Mouse (Mus musculus): Measurements from ENCODE around the gene Fhl2.

Fhl2 gene

DNA sequence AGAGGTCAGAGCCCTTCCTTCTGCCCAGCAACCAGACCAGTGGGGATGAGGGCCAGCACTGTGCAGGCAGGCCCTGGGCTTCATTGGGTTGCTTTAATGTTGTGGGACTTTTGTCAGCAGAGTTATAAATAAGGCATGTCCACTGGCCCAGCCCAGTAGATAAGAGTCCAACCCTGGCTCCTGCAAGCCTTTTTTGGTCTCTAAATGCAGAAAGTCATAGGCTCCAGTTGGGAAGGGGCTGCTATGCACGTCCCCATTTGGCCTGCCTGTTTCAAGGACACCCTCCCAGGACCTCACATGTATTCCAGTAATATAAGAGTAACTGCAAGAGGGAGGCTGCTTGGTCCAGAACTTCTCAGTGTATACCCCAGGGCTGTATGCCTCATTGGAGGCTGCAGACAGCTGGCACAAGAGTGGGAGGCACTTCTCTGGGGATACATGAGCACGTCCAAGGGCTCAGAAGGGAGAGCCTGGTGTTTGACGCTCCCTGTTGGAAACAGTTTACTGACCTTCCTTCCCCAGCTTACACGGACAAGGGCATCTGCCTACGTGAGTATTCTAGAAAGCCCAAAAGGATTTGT is at the start of gene Fhl2:
Gene Fhl2, minus strand, starts transcription at position 324 of the 581 bp plus-strand sequence.
- peak; percentile 25 for DNase-seq

DNA sequence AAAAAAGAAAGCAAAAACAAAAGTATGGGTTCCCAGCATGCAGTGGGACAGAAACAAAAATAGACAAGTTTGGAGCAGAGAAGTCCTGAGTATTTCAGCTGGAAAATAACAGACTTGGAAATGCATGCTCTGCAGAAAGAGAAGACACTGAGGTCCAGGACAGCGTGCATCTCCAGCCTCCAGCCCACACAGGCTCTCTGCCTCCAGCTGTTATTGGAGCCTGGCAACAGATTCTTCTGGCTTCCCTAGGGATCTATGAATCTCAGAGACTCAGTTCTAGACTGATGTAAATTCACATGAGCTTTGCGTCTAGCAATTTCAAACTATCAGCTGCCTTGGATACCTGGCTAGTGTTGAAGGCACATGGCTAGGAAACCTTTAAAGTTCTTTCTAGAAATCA is 48.2 kb upstream of the Fhl2 start:
- DNase-seq, result peak; percentile 62

DNA sequence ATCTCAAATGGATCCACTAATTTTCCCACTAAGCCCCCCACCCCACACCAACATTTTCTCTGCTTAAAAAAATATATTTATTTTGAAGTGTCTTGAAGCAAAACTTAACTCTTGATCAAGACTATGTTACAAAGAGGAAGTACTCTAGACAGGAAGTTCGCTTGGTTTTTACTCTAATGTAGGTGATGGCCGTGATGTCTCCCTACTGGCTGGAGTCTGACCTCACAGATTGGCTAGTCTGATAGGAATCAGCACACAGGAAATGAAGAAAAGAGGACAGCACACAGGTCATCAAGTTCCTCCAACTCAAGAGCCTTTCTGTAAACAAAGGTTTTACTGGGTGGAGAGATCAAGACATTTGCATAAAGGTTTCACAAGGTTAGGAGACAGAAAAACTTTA is 44.4 kb upstream of the Fhl2 start:
- no peak for DNase-seq

DNA sequence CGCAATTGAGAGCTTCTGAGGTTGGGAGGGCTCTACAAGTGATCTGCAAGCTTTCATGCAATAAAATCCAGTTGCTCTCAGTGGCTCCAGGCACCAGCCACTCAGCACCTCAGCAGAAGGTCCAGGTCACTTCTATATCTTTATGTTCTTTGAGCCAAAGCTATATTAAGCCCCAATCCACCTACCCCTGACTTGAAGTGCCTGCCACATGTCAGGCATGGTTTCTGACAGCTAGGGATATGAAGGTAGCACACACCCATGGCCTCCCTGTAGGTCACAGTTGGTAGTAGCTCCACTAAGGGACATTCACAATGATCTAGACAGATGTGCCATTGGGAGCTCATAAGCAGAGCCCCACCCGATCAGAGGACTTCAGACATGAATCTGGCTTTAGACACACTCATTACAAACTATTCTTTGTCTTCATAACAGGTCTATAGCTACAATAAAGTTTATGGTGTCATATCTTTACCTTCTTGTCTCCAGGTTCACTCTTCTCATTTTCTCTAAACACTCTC is 43.1 kb upstream of the Fhl2 start:
- no peak for DNase-seq

DNA sequence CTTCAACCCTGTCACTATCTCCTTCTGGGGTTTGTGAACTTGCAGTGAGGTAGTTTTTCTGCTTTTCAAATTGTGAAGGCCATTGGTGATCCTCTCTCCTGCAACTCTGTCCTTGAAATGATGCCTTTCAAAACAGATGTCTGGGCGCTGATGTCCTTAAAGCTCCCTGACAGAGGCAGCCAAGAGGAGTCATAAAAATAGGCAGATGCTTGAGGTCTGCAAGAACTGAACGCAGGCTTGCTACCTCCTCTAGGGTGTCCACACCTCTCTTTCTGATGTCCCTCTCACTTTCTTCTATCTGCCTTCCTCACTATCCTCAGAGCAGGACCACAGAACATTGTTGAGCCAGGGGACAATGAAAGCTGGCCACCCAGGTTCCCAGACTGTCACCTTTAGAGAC is 41.7 kb upstream of the Fhl2 start:
- no peak for DNase-seq

DNA sequence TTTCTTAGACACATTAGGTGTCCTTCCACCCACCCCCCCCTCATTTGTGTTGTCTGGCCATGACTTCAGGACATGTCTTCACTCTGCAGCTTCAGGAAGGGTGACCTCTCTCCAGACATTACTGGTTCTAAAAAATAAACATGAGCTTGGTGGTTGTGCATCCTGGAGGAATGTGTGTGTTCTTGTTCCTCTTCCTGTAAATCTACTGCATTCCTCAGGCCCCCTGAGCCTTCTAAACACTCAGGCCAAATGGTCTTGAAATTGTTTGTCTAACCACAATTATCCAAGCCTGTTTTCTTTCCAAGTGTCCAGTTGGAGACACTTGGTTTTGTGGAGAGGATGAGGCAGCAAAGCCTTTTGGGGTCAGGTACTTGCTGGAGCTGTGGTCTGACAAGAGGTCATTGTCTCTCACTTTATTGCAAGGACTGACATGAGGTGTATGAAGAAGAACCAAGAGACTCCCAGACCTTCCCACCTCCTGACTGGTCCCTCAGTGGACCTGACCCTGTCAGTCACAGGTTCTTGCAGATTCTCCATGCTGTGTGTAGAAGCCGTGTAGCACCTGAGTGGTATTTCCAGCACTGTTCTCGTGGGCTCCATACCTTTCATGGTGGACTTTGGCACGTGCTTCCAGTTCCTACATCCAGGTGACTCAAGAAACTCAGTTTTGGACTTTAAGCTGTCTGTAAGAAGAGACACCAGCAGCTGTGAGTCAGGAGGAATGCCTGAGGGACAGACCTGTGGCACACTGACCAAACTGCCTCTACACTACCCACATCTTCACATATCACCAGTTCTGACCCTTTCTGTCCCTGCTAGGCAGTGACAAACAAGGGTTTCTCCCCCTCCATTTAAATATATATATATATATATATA is 40.8 kb upstream of the Fhl2 start:
- peak; percentile 39 for DNase-seq

DNA sequence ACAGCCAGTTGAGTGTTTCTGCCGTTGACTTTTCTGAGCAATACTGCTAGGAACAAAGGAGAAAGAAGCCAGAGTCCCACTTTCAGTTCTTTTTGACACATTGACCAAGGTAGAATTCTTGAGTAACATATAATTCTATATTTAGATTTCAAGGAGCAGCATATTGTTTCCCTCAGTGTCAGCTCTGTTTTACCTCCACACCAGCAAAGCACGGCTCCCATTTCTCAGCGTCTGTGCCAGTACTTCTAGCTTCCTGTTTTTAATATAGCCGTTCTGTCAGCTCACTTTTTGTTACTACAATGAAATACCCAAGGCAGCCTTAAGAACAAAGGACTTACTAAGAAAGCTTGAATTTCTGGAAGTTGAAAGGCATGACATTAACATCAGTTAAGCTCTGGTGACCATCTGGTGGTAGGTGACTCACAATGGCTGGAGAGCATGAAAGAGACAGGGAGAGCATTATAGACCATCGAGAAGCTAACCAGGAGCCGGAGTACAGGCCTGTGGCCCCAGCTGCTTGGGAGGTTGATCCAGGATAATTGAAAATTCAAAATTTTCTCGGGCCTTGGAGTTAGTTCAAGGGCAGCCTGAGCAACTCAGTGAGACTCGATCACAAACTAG is 28.9 kb upstream of the Fhl2 start:
- DNase-seq, result no peak

DNA sequence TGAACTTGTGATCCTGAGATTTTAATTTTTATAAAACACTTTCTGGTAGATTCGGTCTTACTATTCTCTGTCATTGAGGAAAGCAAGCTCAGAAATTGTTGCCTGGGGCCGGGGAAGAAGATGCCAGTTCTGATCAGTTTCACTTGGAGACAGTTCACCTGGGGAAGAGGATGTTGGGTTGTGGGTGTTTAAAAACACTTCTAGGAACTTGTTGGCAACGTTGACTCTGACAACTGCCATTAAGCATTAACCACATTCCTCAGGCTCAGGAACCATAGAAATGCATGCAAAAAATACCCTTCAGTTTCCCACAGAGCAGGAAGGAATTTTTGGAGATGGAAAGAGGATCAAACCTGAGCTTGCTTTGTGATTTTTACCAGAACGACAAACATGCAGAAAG is 28.2 kb upstream of the Fhl2 start:
- peak; percentile 18 for DNase-seq

DNA sequence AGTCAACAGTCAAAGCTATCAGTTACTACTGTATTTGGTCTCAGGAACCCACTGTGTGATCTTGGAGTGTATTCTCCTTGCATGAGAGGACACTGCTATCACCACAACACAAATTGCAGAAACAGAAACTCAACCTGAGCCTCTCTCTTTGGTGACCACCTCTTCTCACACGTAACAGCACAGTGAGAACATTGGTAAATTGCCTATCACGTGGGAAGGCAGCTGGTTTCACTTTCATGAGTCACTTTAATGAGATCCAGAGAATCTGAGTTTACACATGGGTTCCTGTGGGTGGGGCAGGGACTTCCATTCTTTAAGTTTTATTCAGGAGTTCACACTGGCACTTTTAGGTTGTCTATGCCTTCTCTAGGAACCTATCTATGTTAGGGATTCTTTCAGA is 27.4 kb upstream of the Fhl2 start:
- DNase-seq, result peak; percentile 19

DNA sequence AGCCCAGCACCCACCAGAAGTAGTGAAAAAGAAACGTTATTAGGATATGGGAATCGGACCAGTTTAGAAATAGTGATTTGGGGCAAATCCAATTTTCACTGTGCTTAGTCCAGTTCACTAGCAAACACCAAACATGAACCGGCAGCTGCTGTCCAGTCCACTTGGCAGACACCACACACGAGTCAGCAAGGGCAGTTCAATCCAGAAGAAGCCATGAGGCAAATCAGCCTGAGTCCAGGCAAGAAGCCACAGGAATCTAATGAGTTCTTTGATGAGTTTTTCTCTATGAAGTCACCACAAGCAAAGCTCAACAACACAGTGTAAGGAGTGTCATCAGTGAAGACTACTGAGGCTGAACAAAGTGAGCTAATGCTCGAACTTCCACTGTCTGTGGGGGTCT is 26.3 kb upstream of the Fhl2 start:
- DNase-seq, result peak; percentile 22

DNA sequence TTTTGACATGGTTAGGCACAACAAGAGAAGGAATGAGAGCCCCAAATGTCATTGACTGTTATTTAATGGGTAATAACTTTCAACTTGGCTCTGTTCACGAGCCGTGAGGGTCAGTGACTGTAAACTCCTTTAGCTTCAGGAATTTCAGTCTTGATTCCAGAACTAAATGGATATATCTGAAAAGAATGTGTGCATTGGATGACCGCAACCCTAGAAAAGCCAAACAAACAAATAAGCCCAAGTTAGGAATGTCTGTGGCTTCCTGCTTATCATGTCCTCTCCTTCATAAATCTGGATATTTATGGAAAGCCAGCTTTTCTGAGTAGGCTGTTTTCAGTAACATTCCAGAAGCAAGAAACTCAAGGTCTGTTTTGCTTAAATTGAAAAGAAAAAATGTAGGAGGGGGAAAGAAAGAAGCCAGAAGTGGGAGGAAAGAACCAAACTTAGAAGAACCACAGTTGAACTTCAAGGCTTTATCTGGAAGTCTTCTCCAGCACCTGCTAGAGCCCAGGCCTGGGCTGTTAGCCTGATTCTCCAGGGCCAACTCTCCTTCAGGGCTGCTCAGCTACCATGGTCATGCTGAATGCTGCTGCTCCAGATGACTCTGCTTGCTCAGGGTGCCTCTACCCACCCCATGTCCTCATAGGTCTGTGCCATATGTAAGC is 21.4 kb upstream of the Fhl2 start:
- DNase-seq, result peak; percentile 31

DNA sequence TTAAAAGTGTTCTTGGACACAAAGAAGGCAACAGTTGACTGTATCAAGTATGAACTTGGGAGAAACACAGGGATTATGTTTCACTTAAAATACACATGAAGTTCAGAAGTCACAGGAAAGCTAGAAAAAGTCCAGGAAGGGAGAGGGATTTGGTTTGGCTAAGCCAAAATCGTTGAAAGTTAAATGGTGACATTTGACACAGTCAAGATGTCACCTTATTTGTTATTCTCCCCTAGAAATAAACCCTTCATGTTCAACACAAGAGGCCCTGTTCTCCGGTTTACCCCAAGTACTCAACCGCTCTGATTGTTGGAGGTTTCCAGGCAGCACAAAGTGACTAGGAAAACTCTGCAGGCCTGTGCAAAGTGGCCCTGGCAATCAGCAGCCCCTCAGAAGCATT is 18.8 kb upstream of the Fhl2 start:
- DNase-seq, result no peak

DNA sequence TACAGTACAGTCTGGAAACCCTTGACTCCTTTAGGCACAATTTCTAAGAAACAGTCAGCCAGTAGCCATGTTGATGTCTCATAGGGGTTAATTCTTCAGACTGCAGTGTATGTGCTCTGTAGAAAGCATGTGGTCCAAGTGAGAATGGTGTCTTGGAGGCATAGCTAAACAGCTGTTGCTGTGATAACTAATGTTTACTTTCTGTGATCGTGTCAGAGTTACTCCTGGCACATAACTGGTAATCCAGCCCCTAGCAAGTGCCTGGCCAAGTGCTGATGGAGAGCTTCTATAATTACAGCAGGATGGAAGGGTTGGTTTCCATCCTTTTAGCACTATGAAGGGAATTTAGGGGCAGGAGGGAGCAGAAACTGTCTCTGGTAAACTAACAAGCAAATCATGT is 14.5 kb upstream of the Fhl2 start:
- no peak for DNase-seq

DNA sequence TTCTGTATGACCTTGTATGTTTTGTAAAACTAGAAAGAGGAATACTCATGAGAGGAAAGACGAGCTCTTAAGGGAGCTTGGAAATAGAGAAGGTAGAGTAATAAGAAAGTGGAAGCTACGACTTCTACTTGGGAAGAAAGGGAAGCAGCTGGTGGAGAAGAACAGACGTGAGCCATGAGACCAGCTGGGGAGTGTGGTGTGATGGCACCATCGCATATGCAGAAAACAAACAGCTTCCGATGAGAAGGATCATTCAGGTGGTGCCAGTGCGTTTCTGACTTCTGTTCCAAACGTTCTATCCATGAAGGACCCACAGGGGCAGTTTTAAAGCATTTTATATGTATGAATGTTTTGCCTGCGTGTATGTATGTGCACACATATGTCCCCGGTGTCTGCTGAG is 13.5 kb upstream of the Fhl2 start:
- DNase-seq, result no peak

DNA sequence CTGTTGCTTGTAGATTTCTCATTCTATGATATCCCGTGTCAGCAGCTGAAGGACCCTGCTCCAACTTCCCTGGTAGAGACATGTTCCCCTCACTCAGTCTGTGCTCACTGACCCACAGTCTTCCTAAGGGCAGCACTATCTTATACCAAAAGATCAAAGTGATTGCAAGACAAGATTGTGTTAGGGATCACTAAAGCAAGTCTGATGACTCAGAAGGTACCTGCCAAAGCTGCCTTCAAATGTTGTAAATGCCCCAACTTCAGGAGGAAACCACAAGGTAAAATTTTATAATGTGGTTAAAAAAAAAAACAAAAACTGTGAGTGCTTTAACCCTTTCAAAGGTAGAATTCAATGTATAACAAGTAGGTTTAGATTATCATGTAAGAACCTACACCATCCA is 10.4 kb upstream of the Fhl2 start:
- DNase-seq, result no peak

DNA sequence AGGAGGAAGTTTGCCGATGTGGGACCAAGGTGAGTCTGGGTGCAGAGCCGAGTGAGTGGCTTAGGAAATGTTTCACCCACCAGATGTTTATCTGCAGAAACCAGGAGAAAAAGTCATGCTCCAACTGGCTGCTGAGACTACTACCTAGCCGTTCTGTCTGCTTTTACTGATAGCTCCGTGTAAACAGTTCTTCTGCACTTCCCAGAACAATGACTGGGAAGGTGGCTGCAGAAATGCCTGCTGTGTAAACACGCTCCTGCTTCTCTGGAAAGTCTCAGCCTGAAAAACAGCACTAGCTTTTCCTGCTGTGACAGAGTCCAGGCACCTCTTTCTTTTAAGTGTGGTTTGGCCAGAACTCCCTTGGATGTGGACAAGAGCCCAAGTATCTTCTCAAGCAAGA is 6.5 kb upstream of the Fhl2 start:
- no peak for DNase-seq

DNA sequence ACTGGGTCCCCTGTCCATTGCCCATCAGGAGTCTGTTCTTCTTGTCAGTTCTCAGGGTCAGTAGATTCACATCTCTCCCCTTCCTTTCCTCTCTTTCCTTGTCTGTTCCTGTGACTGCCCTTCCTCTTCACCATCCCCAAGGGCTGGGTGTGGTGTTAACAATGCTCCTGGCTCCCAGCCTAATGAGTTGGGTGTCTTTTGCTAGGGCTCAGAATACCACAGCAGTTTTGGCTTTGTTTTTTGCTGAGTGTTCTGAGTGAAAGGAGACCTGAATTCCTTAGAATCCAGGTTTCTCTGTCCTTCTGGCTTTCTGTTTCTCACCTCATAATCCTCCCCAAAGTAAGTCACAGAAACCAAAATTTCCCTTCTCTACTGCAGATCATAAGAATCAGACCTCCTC is 5.4 kb upstream of the Fhl2 start:
- DNase-seq, result no peak

DNA sequence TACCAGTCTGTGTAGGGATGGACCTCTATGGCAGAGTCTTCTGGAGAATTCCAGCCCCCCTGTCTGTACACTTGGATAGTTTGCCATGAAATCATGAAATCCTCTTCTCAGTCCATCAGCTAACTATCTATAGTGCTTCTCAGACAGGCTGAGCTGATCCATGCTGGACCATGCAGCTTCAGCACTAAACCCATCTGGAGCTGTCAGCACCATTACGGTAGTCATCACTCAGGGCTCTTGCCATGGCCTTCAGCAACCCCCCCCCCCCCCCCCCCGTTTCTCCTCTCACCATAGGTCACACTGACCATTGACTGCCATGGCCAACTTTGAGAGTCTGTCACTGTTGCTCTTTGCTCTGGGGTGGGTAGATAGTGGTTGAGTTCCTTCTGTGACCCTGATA is 5.0 kb upstream of the Fhl2 start:
- no peak for DNase-seq

DNA sequence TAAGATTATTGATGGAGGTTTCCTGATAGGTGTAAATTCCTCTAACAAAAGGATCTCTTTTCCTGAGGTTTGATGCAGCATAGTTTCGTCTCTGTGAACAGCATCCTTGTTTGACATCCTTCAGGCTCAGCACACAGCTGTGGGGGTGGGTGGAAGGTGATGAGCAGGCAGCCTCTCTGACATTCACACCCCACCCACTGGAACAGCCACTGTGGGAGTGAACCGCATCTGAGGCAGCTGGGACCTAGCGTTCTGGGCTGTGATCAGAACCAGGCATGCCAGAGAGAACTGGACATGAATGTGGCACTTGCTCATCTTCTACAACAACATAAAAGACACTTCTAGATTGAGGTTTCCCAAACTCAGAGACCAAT is 3.1 kb upstream of the Fhl2 start:
- no peak for DNase-seq

DNA sequence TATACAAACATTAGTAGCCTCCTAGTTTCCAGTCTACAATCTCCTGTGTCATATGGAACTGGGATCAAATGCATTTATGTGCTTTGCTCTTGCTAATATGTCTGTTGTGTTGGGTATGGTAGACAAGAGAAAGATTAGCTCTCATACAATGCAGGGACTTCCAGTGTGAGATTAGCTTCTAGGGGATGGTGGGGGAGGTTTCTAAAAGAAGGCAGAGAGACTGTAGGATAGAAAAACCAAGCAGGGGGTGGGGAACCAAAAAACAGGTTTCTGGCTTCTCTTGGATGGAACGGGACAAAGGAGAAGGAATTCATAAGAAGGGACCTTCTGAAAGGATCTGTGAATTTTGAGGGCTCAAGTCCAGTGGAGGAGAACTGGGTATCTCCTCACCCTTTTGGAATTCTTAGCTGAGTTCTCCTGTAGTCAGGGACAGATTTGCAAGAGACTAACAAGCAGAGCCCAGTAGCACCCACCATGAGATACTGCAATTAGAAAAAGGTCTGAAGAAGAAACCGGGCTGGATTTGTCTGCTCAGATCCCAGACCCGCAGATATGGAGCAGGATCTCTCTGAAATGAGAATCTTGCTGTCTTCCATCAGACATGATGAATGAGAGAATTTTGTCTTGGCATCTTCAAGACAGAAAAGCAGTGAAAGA is 2.6 kb upstream of the Fhl2 start:
- no peak for DNase-seq

DNA sequence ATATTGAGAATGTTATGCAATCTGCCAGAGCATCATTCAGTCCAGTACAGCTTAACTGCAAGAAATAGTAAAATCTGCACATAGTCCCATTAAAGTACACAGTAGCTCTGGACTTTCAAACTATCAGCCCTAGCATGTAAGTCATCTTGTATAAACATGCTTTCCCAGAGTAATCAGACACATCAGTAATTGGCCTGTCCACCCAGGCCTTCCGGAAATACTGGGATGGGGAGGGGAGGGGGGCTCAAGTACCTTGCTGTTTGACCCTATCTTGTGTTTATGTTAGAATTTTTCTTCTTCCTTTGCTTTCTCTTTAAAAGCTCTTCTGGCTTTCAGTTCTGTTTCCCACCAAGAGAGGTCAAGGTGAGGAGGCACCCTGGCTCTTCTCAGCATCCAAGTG is 725 bp downstream of the Fhl2 start:
- DNase-seq, result no peak

DNA sequence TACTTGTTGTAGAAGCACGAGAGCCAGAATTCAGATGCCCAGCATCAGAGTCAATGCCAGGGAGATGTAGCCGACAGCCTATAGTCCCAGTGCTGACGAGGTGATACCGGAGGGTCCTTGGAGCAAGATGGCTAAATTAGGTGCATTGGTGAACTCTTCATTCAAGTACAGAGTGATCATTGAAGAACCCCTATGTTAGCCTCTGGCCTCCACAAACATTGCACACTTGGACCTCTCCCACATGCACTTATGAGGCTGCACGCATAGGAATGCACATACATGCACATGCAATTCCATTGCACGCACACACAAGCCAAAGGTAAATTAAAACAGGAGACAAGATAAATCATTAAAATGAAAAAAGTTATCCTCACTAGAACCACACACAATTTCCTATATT is 3.4 kb downstream of the Fhl2 start:
- no peak for DNase-seq

DNA sequence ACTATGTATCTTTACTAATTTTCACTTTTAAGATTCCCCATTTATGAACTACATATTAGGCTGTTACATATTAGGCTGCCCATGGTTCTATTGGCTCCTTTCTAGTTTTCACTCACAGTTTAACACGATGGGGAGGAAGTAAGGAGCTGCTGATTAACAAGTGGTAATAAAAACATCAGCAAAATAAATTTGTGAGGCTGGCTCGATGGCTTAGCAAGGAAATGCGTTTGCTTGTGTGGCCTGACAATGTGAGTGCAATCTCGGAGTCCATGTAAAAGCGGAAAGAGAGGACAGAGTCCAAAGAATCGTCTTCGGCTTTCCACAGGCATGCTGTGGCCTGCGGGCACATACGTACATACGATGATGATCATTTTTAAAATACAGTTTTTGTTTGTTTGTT is 4.3 kb downstream of the Fhl2 start:
- DNase-seq, result peak; percentile 47

All from kidney, postnatal 10 days (tissue).